Mouse (Mus musculus): ENCODE measurements around the gene Tspan4. TPM values are rescaled to one million over a fixed set of nuclear protein-coding genes. Genes with fewer than 3 reads are reported as not detected.

Tspan4 gene
- polyA plus RNA-seq, 1 experiment from 2014 or later = 58.9 TPM

GRCm38 (mm10) chr7:141437178-141438120 lies 37.6 kb upstream of the Tspan4 start, which contains the start of gene Slc25a22:
TSS of gene Slc25a22 (minus strand) at chr7:141437892.
- Histone ChIP-seq H3K27ac (ENCODE audit: low read depth, low read length) (peak within 1 kb of the TSS; percentile 24; the same call in 1 of the 2 replicates), H3K36me3 (ENCODE audit: control insufficient read depth, insufficient read depth, low read length) (peaks cover 6% of the 10 kb centered on the region; the same call in 1 of the 2 replicates), H3K9ac (ENCODE audit: low read depth, low read length) (peak within 1 kb of the TSS; percentile 76), H3K4me3 (ENCODE audit: low read depth, low read length) (peak within 1 kb of the TSS; percentile 66), H3K4me2 (peak within 1 kb of the TSS; percentile 95), H3K9me3 (replicated peaks; ENCODE audit: control insufficient read depth, low read length) (no peaks in the 10 kb centered on the region), H3K27me3 (ENCODE audit: control insufficient read depth, insufficient read depth, low read length) (no peaks in the 10 kb centered on the region), H3K4me1 (ENCODE audit: control insufficient read depth, insufficient read depth, low read length) (peaks cover 36% of the 10 kb centered on the region)
- peak; percentile 74 for ATAC-seq (replicated peaks; ENCODE audit: insufficient number of reproducible peaks, low FRiP score, low TSS enrichment)
- WGBS (ENCODE audit: insufficient replicate concordance) = 6% methylated on average over 53 of the region's 53 CpGs

GRCm38 (mm10) chr7:141438201-141438968 lies 36.7 kb upstream of the Tspan4 start:
- Histone ChIP-seq H3K9ac (ENCODE audit: low read depth, low read length) (no peak overlapping the region), H3K9me3 (replicated peaks; ENCODE audit: control insufficient read depth, low read length) (no peaks in the 10 kb centered on the region), H3K4me3 (ENCODE audit: low read depth, low read length) (no peak overlapping the region), H3K36me3 (ENCODE audit: control insufficient read depth, insufficient read depth, low read length) (peaks cover 6% of the 10 kb centered on the region; the same call in 1 of the 2 replicates), H3K27ac (ENCODE audit: low read depth, low read length) (no peak overlapping the region), H3K4me1 (ENCODE audit: control insufficient read depth, insufficient read depth, low read length) (peaks cover 45% of the 10 kb centered on the region), H3K4me2 (no peak overlapping the region), H3K27me3 (ENCODE audit: control insufficient read depth, insufficient read depth, low read length) (no peaks in the 10 kb centered on the region)
- ATAC-seq (replicated peaks; ENCODE audit: insufficient number of reproducible peaks, low FRiP score, low TSS enrichment) = no peak
- 89% methylated on average over 12 of the region's 12 CpGs for WGBS (ENCODE audit: insufficient replicate concordance)

- H3K27ac ChIP-seq (ENCODE audit: low read depth, low read length) = no peak overlapping the region
- no peaks in the 10 kb centered on the region for H3K27me3 ChIP-seq (ENCODE audit: control insufficient read depth, insufficient read depth, low read length)
- peaks cover 44% of the 10 kb centered on the region for H3K4me1 ChIP-seq (ENCODE audit: control insufficient read depth, insufficient read depth, low read length)
- H3K4me2 ChIP-seq = no peak overlapping the region
- peaks cover 6% of the 10 kb centered on the region; the same call in 1 of the 2 replicates for H3K36me3 ChIP-seq (ENCODE audit: control insufficient read depth, insufficient read depth, low read length)
- no peak overlapping the region for H3K4me3 ChIP-seq (ENCODE audit: low read depth, low read length)
- no peak overlapping the region for H3K9ac ChIP-seq (ENCODE audit: low read depth, low read length)
- 93% methylated on average over 10 of the region's 10 CpGs for WGBS (ENCODE audit: insufficient replicate concordance)
- H3K9me3 ChIP-seq (replicated peaks; ENCODE audit: control insufficient read depth, low read length) = no peaks in the 10 kb centered on the region
- ATAC-seq (replicated peaks; ENCODE audit: insufficient number of reproducible peaks, low FRiP score, low TSS enrichment) = no peak
Observed at GRCm38 (mm10) chr7:141439140-141439679, 35.8 kb upstream of the Tspan4 start.

GRCm38 (mm10) chr7:141439811-141440210 lies 35.2 kb upstream of the Tspan4 start:
- Histone ChIP-seq H3K27ac (ENCODE audit: low read depth, low read length) (no peak overlapping the region), H3K4me1 (ENCODE audit: control insufficient read depth, insufficient read depth, low read length) (peaks cover 38% of the 10 kb centered on the region), H3K36me3 (ENCODE audit: control insufficient read depth, insufficient read depth, low read length) (peaks cover 6% of the 10 kb centered on the region; the same call in 1 of the 2 replicates), H3K9ac (ENCODE audit: low read depth, low read length) (no peak overlapping the region), H3K4me3 (ENCODE audit: low read depth, low read length) (no peak overlapping the region), H3K27me3 (ENCODE audit: control insufficient read depth, insufficient read depth, low read length) (no peaks in the 10 kb centered on the region), H3K4me2 (no peak overlapping the region), H3K9me3 (replicated peaks; ENCODE audit: control insufficient read depth, low read length) (no peaks in the 10 kb centered on the region)
- ATAC-seq (replicated peaks; ENCODE audit: insufficient number of reproducible peaks, low FRiP score, low TSS enrichment) = no peak
- 95% methylated on average over 11 of the region's 11 CpGs for WGBS (ENCODE audit: insufficient replicate concordance)

- Histone ChIP-seq H3K4me2 (no peak overlapping the region), H3K9ac (ENCODE audit: low read depth, low read length) (no peak overlapping the region), H3K9me3 (replicated peaks; ENCODE audit: control insufficient read depth, low read length) (no peaks in the 10 kb centered on the region), H3K4me3 (ENCODE audit: low read depth, low read length) (no peak overlapping the region), H3K4me1 (ENCODE audit: control insufficient read depth, insufficient read depth, low read length) (peaks cover 33% of the 10 kb centered on the region), H3K36me3 (ENCODE audit: control insufficient read depth, insufficient read depth, low read length) (peaks cover 6% of the 10 kb centered on the region; the same call in 1 of the 2 replicates), H3K27me3 (ENCODE audit: control insufficient read depth, insufficient read depth, low read length) (no peaks in the 10 kb centered on the region), H3K27ac (ENCODE audit: low read depth, low read length) (no peak overlapping the region)
- ATAC-seq (replicated peaks; ENCODE audit: insufficient number of reproducible peaks, low FRiP score, low TSS enrichment) = no peak
- WGBS (ENCODE audit: insufficient replicate concordance) = 35% methylated on average over 6 of the region's 6 CpGs
Observed at GRCm38 (mm10) chr7:141440613-141441012, 34.4 kb upstream of the Tspan4 start.

- WGBS (ENCODE audit: insufficient replicate concordance) = 91% methylated on average over 9 of the region's 9 CpGs
- Histone ChIP-seq H3K4me2 (no peak overlapping the region; the same call in 1 of the 2 replicates), H3K4me1 (ENCODE audit: control insufficient read depth, insufficient read depth, low read length) (peaks cover 30% of the 10 kb centered on the region), H3K27me3 (ENCODE audit: control insufficient read depth, insufficient read depth, low read length) (no peaks in the 10 kb centered on the region), H3K9ac (ENCODE audit: low read depth, low read length) (no peak overlapping the region), H3K36me3 (ENCODE audit: control insufficient read depth, insufficient read depth, low read length) (peaks cover 6% of the 10 kb centered on the region; the same call in 1 of the 2 replicates), H3K4me3 (ENCODE audit: low read depth, low read length) (no peak overlapping the region), H3K27ac (ENCODE audit: low read depth, low read length) (no peak overlapping the region), H3K9me3 (replicated peaks; ENCODE audit: control insufficient read depth, low read length) (no peaks in the 10 kb centered on the region)
- ATAC-seq (replicated peaks; ENCODE audit: insufficient number of reproducible peaks, low FRiP score, low TSS enrichment) = no peak
Observed at GRCm38 (mm10) chr7:141441460-141441859, 33.6 kb upstream of the Tspan4 start.

- H3K4me2 ChIP-seq = peak overlapping the region; percentile 99
Observed at GRCm38 (mm10) chr7:141442199-141442598, 32.8 kb upstream of the Tspan4 start.

More at GRCm38 (mm10) chr7:141442199-141442598, 32.8 kb upstream of the Tspan4 start:
- Histone ChIP-seq H3K9ac (ENCODE audit: low read depth, low read length) (peak overlapping the region; percentile 77), H3K36me3 (ENCODE audit: control insufficient read depth, insufficient read depth, low read length) (peaks cover 6% of the 10 kb centered on the region; the same call in 1 of the 2 replicates), H3K9me3 (replicated peaks; ENCODE audit: control insufficient read depth, low read length) (no peaks in the 10 kb centered on the region), H3K4me3 (ENCODE audit: low read depth, low read length) (peak overlapping the region; percentile 48), H3K4me1 (ENCODE audit: control insufficient read depth, insufficient read depth, low read length) (peaks cover 25% of the 10 kb centered on the region), H3K27ac (ENCODE audit: low read depth, low read length) (no peak overlapping the region), H3K27me3 (ENCODE audit: control insufficient read depth, insufficient read depth, low read length) (no peaks in the 10 kb centered on the region)
- no peak for ATAC-seq (replicated peaks; ENCODE audit: insufficient number of reproducible peaks, low FRiP score, low TSS enrichment)
- WGBS (ENCODE audit: insufficient replicate concordance) = 90% methylated on average over 13 of the region's 13 CpGs

All from heart, embryonic 11.5 days (tissue).